9 mouse cellular contexts compared by ENCODE assay signal in genomic region chr1:171917305-171918039, GRCm38 (mm10). TPM values are rescaled to one million over a fixed set of nuclear protein-coding genes. Genes with fewer than 3 reads are reported as not detected.
DNase-seq lines count a peak whose midpoint lies in the region; ATAC-seq lines count a peak whose summit lies in the region.
"Had no signal": no experiment of that assay in that cellular context is flagged by ENCODE, and none has a peak within 500 bp of the region (broad histone marks: within the 10 kb centered on the region; RNA-seq: fewer than 3 reads in every experiment).

Gene Slamf6 (plus strand): TSS chr1:171917515.

- peak within 1 kb of the TSS; percentile 50 for H3K4me2 ChIP-seq in heart, embryonic 16.5 days (ENCODE audit: low read depth, low read length)
- H3K4me2 ChIP-seq in midbrain, embryonic 11.5 days: no peak within 1 kb of the TSS
- H3K4me2 ChIP-seq: neural tube, embryonic 13.5 days had no signal

- WGBS in heart, embryonic 16.5 days: 57% methylated on average over 14 of the region's 14 CpGs
- 90% methylated on average over 14 of the region's 14 CpGs for WGBS in midbrain, embryonic 11.5 days

- H3K4me3 ChIP-seq in heart, embryonic 16.5 days (ENCODE audit: low read length): peak within 1 kb of the TSS; percentile 42
- H3K4me3 ChIP-seq in midbrain, embryonic 11.5 days (ENCODE audit: low read depth, low read length): no peak within 1 kb of the TSS
- H3K4me3 ChIP-seq: neural tube, embryonic 13.5 days had no signal

- H3K27me3 ChIP-seq in heart, embryonic 16.5 days (ENCODE audit: control insufficient read depth, insufficient read depth, low read length): no peaks in the 10 kb centered on the region
- no peaks in the 10 kb centered on the region for H3K27me3 ChIP-seq in midbrain, embryonic 11.5 days (ENCODE audit: control insufficient read depth, insufficient read depth, low read length)
- H3K27me3 ChIP-seq: neural tube, embryonic 13.5 days had no signal

- no peaks in the 10 kb centered on the region for H3K36me3 ChIP-seq in heart, embryonic 16.5 days (ENCODE audit: control insufficient read depth, insufficient read depth)
- no peaks in the 10 kb centered on the region for H3K36me3 ChIP-seq in midbrain, embryonic 11.5 days (ENCODE audit: control insufficient read depth, insufficient read depth, low read length)
- H3K36me3 ChIP-seq: neural tube, embryonic 13.5 days had no signal

- peak within 1 kb of the TSS; percentile 60 for H3K9ac ChIP-seq in heart, embryonic 16.5 days (ENCODE audit: low read length)
- no peak within 1 kb of the TSS for H3K9ac ChIP-seq in midbrain, embryonic 11.5 days (ENCODE audit: low read length)
- H3K9ac ChIP-seq: neural tube, embryonic 13.5 days had no signal

- peak within 1 kb of the TSS; percentile 54 for H3K27ac ChIP-seq in heart, embryonic 16.5 days (ENCODE audit: low read length)
- no peak within 1 kb of the TSS for H3K27ac ChIP-seq in midbrain, embryonic 11.5 days (ENCODE audit: low read depth, low read length)
- H3K27ac ChIP-seq: neural tube, embryonic 13.5 days had no signal

- no peak; the same call in 1 of the 2 replicates for ATAC-seq in heart, embryonic 16.5 days (replicated peaks; ENCODE audit: extremely low read depth, insufficient read depth, low FRiP score)
- ATAC-seq in monocyte, adult 5-6 weeks (replicated peaks; ENCODE audit: insufficient number of reproducible peaks, low FRiP score, low TSS enrichment, poor library complexity, severe bottlenecking): peak; percentile 87
- no peak for ATAC-seq in midbrain, embryonic 11.5 days (ENCODE audit: low FRiP score)

- no peaks in the 10 kb centered on the region for H3K4me1 ChIP-seq in heart, embryonic 16.5 days (ENCODE audit: control insufficient read depth, insufficient read depth, low read length)
- no peaks in the 10 kb centered on the region for H3K4me1 ChIP-seq in midbrain, embryonic 11.5 days (ENCODE audit: control insufficient read depth, insufficient read depth, low read length)
- H3K4me1 ChIP-seq: neural tube, embryonic 13.5 days had no signal

- 0 out of 2 replicates have a peak, but pooled peaks cover 2% of the 10 kb centered on the region for H3K9me3 ChIP-seq in heart, embryonic 16.5 days (replicated peaks; ENCODE audit: control insufficient read depth, low read length)
- 0 out of 2 replicates have a peak, but pooled peaks cover 2% of the 10 kb centered on the region for H3K9me3 ChIP-seq in midbrain, embryonic 11.5 days (ENCODE audit: control insufficient read depth, low read length)
- H3K9me3 ChIP-seq: neural tube, embryonic 13.5 days had no signal

- peak; percentile 11 for DNase-seq in layer of hippocampus, adult 9-11 months
- no peak for DNase-seq in layer of hippocampus, adult 8-10 months (ENCODE audit: low spot score in 2 of 2)
- DNase-seq in thymus, postnatal 36 days: peak; percentile 50 to 64
- DNase-seq in liver: no peak
- DNase-seq in midbrain, embryonic 11.5 days (ENCODE audit: low spot score, missing footprints): no peak
- DNase-seq in right cerebral cortex, adult 18-20 months: no peak

RNA-seq across cellular contexts. Expression of gene Slamf6, which starts in this region (rescaled TPM):
- 1 to 10 TPM in 1 of 4 experiments, under 1 TPM in 1, not detected in 2; 0.89 to 1.3 TPM for total RNA-seq in layer of hippocampus, adult 8-10 months (2022)
- 7.8 and 22.2 TPM in 2 replicates for polyA plus RNA-seq in heart, embryonic 16.5 days (2015; fragmentation: Nextera tagmentation; extraction: Ambion mirVana)
- total RNA-seq in monocyte, adult 5-6 weeks (2017): 9.1 to 21.9 TPM (median 19.7 TPM) in 3 replicates
- not detected in 2 replicates for polyA plus RNA-seq in midbrain, embryonic 11.5 days (2014; fragmentation: Nextera tagmentation; extraction: Ambion mirVana)

Comparison
In these comparisons a context has a peak if more than half of its experiments do, and no peak if none do; other contexts are left out.
1. DNase-seq: peak in layer of hippocampus, adult 9-11 months (single experiment) and thymus, postnatal 36 days (2 of 2); none in layer of hippocampus, adult 8-10 months (0 of 2), liver (single experiment), midbrain, embryonic 11.5 days (single experiment) and right cerebral cortex, adult 18-20 months (single experiment).